Mouse (Mus musculus) lung, adult 2 months (tissue): ENCODE results near the gene Hyal2.

Experiments
- CTCF ChIP-seq: fragments of 200-500 bp; IDR thresholded peaks from 2 replicates; pipeline ENCODE4 v1.5.1; 2011; ENCODE audit warnings: mild to moderate bottlenecking, low read length, control low read depth; ENCODE audit not compliant: insufficient read depth
- POLR2A ChIP-seq: fragments of 200-500 bp; IDR thresholded peaks from 2 replicates; pipeline ENCODE4 v1.6.1; 2011; ENCODE audit warnings: low read depth, mild to moderate bottlenecking, control low read depth, low read length, borderline replicate concordance; ENCODE audit errors: extremely low read depth

DNA sequence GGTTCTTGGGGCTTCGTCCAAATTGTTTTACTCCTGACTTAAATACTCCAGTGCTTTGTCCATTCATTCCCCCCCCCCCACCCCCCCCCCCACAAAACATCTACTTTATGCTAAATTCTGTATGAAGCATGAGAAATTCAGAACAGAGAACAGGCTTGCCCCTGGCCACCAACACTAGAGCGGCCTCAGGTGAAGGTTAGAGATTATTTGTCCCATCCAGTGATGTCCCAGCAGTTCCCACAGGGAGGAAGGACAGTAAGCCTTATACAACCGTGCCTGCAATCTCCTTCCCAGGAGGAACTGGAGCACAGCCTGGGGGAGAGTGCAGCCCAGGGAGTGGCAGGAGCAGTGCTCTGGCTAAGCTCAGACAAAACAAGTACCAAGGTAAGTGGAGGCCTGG lies 10.8 kb downstream of the Hyal2 start, which contains the start of gene Naa80:
- no peak for TF ChIP-seq POLR2A
- TF ChIP-seq CTCF = no peak
